Mouse (Mus musculus) heart, adult 2 months (tissue): ENCODE measurements around the gene Pkd1l1.

Experiments used
- CTCF ChIP-seq: fragments of 200-600 bp; IDR thresholded peaks from 2 replicates; pipeline ENCODE4 v1.8.1; 2022; ENCODE audit warnings: antibody characterized with exemption, mild to moderate bottlenecking, moderate library complexity
- POLR2A ChIP-seq: fragments of 200-500 bp; IDR thresholded peaks from 2 replicates; pipeline ENCODE4 v1.6.1; 2011; ENCODE audit warnings: mild to moderate bottlenecking, low read depth, low read length, control low read depth; ENCODE audit not compliant: insufficient read depth

GRCm38 (mm10) chr11:8830551-8830950, 142.5 kb downstream of the Pkd1l1 start:
- TF ChIP-seq POLR2A: no peak
- no peak for TF ChIP-seq CTCF
